In the genomic region with DNA sequence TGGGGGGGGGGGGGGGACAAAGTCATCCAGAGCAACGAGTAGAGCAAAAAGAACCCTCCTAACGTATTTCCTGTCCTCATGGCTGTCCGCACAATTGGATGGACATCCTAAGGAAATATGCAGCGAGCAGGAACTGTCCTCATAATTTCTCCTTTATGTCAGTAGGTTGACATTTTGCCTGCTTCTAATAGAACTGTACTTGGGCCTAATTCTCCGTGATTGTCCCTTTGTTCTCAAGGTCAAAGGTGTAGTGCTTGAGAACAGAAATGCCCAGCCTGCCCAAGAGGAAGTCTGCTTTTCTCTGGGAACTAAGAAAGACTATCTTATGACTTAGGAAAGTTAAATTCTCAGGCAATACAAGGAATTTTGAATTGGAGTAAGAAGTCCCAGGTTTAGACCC, we compare ENCODE assay signal across 16 mouse cellular contexts.
"Had no signal": no experiment of that assay in that cellular context is flagged by ENCODE, and none has a peak within 500 bp of the region (broad histone marks: within the 10 kb centered on the region; RNA-seq: fewer than 3 reads in every experiment).

No protein-coding gene starts in this region.

- ATAC-seq: lung, postnatal 0 days; midbrain, embryonic 13.5 days; midbrain, embryonic 15.5 days had no signal

- H3K4me2 ChIP-seq: lung, embryonic 15.5 days; midbrain, embryonic 11.5 days; midbrain, embryonic 13.5 days; midbrain, embryonic 15.5 days; neural tube, embryonic 12.5 days; stomach, embryonic 15.5 days had no signal

- DNase-seq: lung, postnatal 14 days; lung, postnatal 36 days; right cerebral cortex, postnatal 14 days; thymus, adult 2 months; thymus, postnatal 25 days; thymus, postnatal 4 days had no signal

- H3K27me3 ChIP-seq: lung, embryonic 15.5 days; midbrain, embryonic 13.5 days; midbrain, embryonic 15.5 days; neural tube, embryonic 12.5 days; stomach, embryonic 15.5 days had no signal

- H3K4me3 ChIP-seq: lung, embryonic 15.5 days; megakaryocyte, embryonic 14.5 days; midbrain, embryonic 13.5 days; midbrain, embryonic 15.5 days; neural tube, embryonic 12.5 days; stomach, embryonic 15.5 days had no signal

- H3K27ac ChIP-seq: lung, embryonic 15.5 days; macrophage; midbrain, embryonic 13.5 days; midbrain, embryonic 15.5 days; neural tube, embryonic 12.5 days; stomach, postnatal 0 days had no signal

- H3K9ac ChIP-seq: lung, embryonic 15.5 days; midbrain, embryonic 13.5 days; midbrain, embryonic 15.5 days; neural tube, embryonic 12.5 days; stomach, embryonic 15.5 days had no signal

- H3K9me3 ChIP-seq: lung, embryonic 15.5 days; midbrain, embryonic 15.5 days; neural tube, embryonic 12.5 days; stomach, embryonic 15.5 days had no signal

- H3K4me1 ChIP-seq: midbrain, embryonic 15.5 days had no signal

- H3K36me3 ChIP-seq: lung, embryonic 15.5 days; midbrain, embryonic 13.5 days; midbrain, embryonic 15.5 days; neural tube, embryonic 12.5 days; stomach, embryonic 15.5 days had no signal
